Mouse (Mus musculus) testis, adult 2 months (tissue): ENCODE measurements around the gene Mgll.

ENCODE experiments used
- CTCF ChIP-seq: fragments of 200-500 bp; IDR thresholded peaks from 2 replicates; pipeline ENCODE4 v1.5.1; 2012; ENCODE audit warnings: low read depth, mild to moderate bottlenecking, inconsistent platforms, low read length, moderate library complexity; ENCODE audit not compliant: control insufficient read depth, insufficient read depth, insufficient replicate concordance
- POLR2A ChIP-seq: fragments of 200-500 bp; IDR thresholded peaks from 2 replicates; pipeline ENCODE4 v1.6.1; 2012; ENCODE audit warnings: low read depth, mild to moderate bottlenecking, inconsistent platforms, low read length, moderate library complexity; ENCODE audit not compliant: control insufficient read depth

DNA sequence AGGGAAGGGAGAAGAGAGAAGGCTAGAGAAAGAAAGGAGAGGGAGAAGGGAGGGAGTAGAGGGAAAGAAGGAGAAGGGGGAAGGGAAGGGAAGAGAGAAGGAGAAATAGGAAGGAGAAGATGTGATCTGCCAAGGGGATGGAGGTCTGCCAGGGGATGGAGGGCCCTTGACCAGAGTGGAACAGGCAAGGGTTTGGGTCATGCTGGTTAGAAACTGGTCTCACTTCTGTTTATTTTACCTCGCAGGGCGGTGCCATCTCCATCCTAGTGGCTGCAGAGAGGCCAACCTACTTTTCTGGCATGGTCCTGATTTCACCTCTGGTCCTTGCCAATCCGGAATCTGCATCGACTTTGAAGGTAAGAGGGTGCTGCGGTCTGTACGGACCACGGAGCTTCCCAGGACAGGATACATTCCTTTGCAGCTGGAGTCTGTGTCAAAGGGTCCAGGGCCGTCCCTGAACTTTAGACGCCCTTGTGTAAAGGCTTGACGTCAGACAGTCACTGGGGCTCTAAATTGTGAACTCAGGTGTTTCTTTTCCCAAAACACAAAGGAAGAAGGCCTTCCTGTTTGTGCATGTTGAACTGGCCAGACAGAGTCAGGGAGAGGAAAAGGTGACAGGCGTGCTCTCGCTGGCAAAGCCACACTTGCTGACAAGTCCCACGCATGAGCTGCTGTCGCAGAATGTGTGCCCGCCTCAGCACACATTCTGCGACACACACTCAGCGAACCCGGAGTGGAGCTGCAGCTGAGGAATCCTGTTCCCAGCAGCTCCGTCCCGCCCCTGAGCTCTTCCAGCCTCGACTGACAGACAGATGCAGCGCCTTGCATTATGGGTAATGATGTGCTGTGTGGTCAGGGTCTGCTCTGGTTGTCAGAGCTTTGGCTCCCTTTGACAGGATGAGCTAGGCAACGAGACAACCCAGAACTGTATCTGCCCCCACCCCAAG lies 85.2 kb downstream of the Mgll start:
- TF ChIP-seq POLR2A: no peak
- TF ChIP-seq CTCF: no peak
